Mouse (Mus musculus) hindbrain, postnatal 0 days (tissue): Measurements from ENCODE around the gene Mn1. TPM values are rescaled to one million over a fixed set of nuclear protein-coding genes. Genes with fewer than 3 reads are reported as not detected.

Experiments
- ATAC-seq: fragments of 200-750 bp; cut with Nextera tagmentation; 2 replicates; pipeline ENCODE4 v1.8.0; 2017; ENCODE audit warnings: mild to moderate bottlenecking, moderate TSS enrichment, moderate library complexity
- DNase-seq: peaks from one replicate; pipeline ENCODE4 v3.0.0-alpha.2; 2015; ENCODE audit warnings: low spot score
- H3K27ac ChIP-seq: fragments of 300-500 bp; sonication (generic); 2 replicates; pipeline ENCODE4 v1.5.1; 2014; ENCODE audit warnings: mild to moderate bottlenecking
- H3K27me3 ChIP-seq: fragments of 300-500 bp; sonication (generic); 2 replicates; pipeline ENCODE4 v1.6.1; 2014; ENCODE audit warnings: low read length, mixed read lengths; ENCODE audit not compliant: insufficient read depth
- H3K36me3 ChIP-seq: fragments of 300-500 bp; sonication (generic); 2 replicates; pipeline ENCODE4 v1.6.1; 2014; ENCODE audit warnings: low read length, mixed read lengths; ENCODE audit not compliant: insufficient read depth
- H3K4me1 ChIP-seq: fragments of 300-500 bp; sonication (generic); 2 replicates; pipeline ENCODE4 v1.6.1; 2014; ENCODE audit warnings: antibody characterized with exemption, low read length, mixed read lengths; ENCODE audit not compliant: insufficient read depth
- H3K4me2 ChIP-seq: fragments of 300-500 bp; sonication (generic); 2 replicates; pipeline ENCODE4 v1.6.1; 2014; ENCODE audit warnings: low read depth, mild to moderate bottlenecking, low read length, moderate library complexity, mixed read lengths
- H3K4me3 ChIP-seq: fragments of 300-500 bp; sonication (generic); 2 replicates; pipeline ENCODE4 v1.5.1; 2014; ENCODE audit warnings: low read length
- H3K9ac ChIP-seq: fragments of 300-500 bp; sonication (generic); replicated peaks from 2 replicates; pipeline ENCODE4 v1.6.1; 2014; ENCODE audit warnings: mild to moderate bottlenecking, low read length, moderate library complexity, mixed read lengths
- H3K9me3 ChIP-seq: fragments of 300-500 bp; sonication (generic); 2 replicates; pipeline ENCODE4 v1.6.1; 2016; ENCODE audit warnings: low read length, mixed read lengths
- CTCF ChIP-seq: IDR thresholded peaks from 2 replicates; pipeline ENCODE4 v1.5.1; 2016; ENCODE audit warnings: antibody characterized with exemption, control low read depth, low read depth
- whole genome bisulfite sequencing: fragments of 180-500 bp; shearing (Covaris S2); extraction: QIAGEN DNeasy Blood & Tissue Kit; methylation state at CpG from one replicate; pipeline ENCODE4 v1.1.7; 2014; 5-methylcytosine and 5-hydroxymethylcytosine counted together
- polyA plus RNA-seq: library from polyadenylated mRNA; unstranded; fragments of >200 nt; fragmentation: Nextera tagmentation; extraction: Ambion mirVana; gene quantifications from 2 replicates; pipeline ENCODE4 v1.2.1, GENCODE M21; 2015
- total RNA-seq: library from RNA; depleted of rRNA; stranded (reverse); fragments of >200 nt; gene quantifications from 2 replicates; pipeline ENCODE4 v1.2.3, GENCODE M21; 2014

The Mn1 gene
- total and polyA plus RNA-seq, 2 experiments from 2014 or later = 32.9 to 71.5 TPM

- Histone ChIP-seq H3K27me3 (no peaks in the 10 kb centered on the region), H3K4me2 (no peak overlapping the region), H3K36me3 (no peaks in the 10 kb centered on the region), H3K4me1 (0 out of 2 replicates have a peak, but pooled peaks cover 3% of the 10 kb centered on the region), H3K9ac (no peak overlapping the region), H3K27ac (no peak overlapping the region), H3K4me3 (no peak overlapping the region), H3K9me3 (no peaks in the 10 kb centered on the region)
- ATAC-seq (no peak), DNase-seq (no peak)
- 75% methylated on average over 11 of the region's 11 CpGs for WGBS
- TF ChIP-seq CTCF = no peak
Observed at GRCm38 (mm10) chr5:111473425-111473824, 56.3 kb downstream of the Mn1 start.

- 30% methylated on average over 5 of the region's 5 CpGs for WGBS
- H3K9ac ChIP-seq = no peak overlapping the region
- 0 out of 2 replicates have a peak overlapping the region, but pooled peaks have one; percentile 1 for H3K4me2 ChIP-seq
- H3K27ac ChIP-seq = peak overlapping the region; percentile 37; the same call in 1 of the 2 replicates
- H3K4me3 ChIP-seq = no peak overlapping the region
- no peak for TF ChIP-seq CTCF
- ATAC-seq = peak; percentile 87
- no peaks in the 10 kb centered on the region for H3K27me3 ChIP-seq
- H3K4me1 ChIP-seq = 0 out of 2 replicates have a peak, but pooled peaks cover 3% of the 10 kb centered on the region
- H3K36me3 ChIP-seq = no peaks in the 10 kb centered on the region
- no peaks in the 10 kb centered on the region for H3K9me3 ChIP-seq
- DNase-seq = peak; percentile 79
Observed at GRCm38 (mm10) chr5:111475721-111476120, 58.6 kb downstream of the Mn1 start.

GRCm38 (mm10) chr5:111476141-111476540 is 59.0 kb downstream of the Mn1 start:
- 43% methylated on average over 6 of the region's 6 CpGs for WGBS
- 0 out of 2 replicates have a peak, but pooled peaks cover 3% of the 10 kb centered on the region for H3K4me1 ChIP-seq
- ATAC-seq = no peak
- no peak for TF ChIP-seq CTCF
- 0 out of 2 replicates have a peak overlapping the region, but pooled peaks have one; percentile 1 for H3K4me2 ChIP-seq
- no peaks in the 10 kb centered on the region for H3K9me3 ChIP-seq
- H3K27ac ChIP-seq = peak overlapping the region; percentile 37; the same call in 1 of the 2 replicates
- no peak overlapping the region for H3K9ac ChIP-seq
- H3K4me3 ChIP-seq = no peak overlapping the region
- no peaks in the 10 kb centered on the region for H3K36me3 ChIP-seq
- no peaks in the 10 kb centered on the region for H3K27me3 ChIP-seq
- no peak for DNase-seq

GRCm38 (mm10) chr5:111485907-111486306 is 68.7 kb downstream of the Mn1 start:
- no peaks in the 10 kb centered on the region for H3K4me1 ChIP-seq
- no peak overlapping the region for H3K4me3 ChIP-seq
- no peaks in the 10 kb centered on the region for H3K27me3 ChIP-seq
- H3K9me3 ChIP-seq = no peaks in the 10 kb centered on the region
- H3K36me3 ChIP-seq = no peaks in the 10 kb centered on the region
- no peak overlapping the region for H3K27ac ChIP-seq
- no peak for ATAC-seq
- no peak for TF ChIP-seq CTCF
- no peak overlapping the region for H3K4me2 ChIP-seq
- no peak overlapping the region for H3K9ac ChIP-seq
- 88% methylated on average over 4 of the region's 4 CpGs for WGBS
- no peak for DNase-seq

GRCm38 (mm10) chr5:111489022-111489616 is 72.0 kb downstream of the Mn1 start:
- 63% methylated on average over 7 of the region's 7 CpGs for WGBS
- no peak overlapping the region for H3K27ac ChIP-seq
- peak overlapping the region; percentile 33 for H3K4me2 ChIP-seq
- TF ChIP-seq CTCF = no peak
- no peak overlapping the region for H3K4me3 ChIP-seq
- no peaks in the 10 kb centered on the region for H3K36me3 ChIP-seq
- no peaks in the 10 kb centered on the region for H3K4me1 ChIP-seq
- no peaks in the 10 kb centered on the region for H3K9me3 ChIP-seq
- no peaks in the 10 kb centered on the region for H3K27me3 ChIP-seq
- peak; percentile 73 for DNase-seq
- ATAC-seq = peak; percentile 82
- no peak overlapping the region for H3K9ac ChIP-seq

- H3K4me2 ChIP-seq = no peak overlapping the region
- H3K9ac ChIP-seq = no peak overlapping the region
- no peak overlapping the region for H3K4me3 ChIP-seq
- TF ChIP-seq CTCF = no peak
- 45% methylated on average over 4 of the region's 4 CpGs for WGBS
- H3K36me3 ChIP-seq = no peaks in the 10 kb centered on the region
- no peak for ATAC-seq
- no peaks in the 10 kb centered on the region for H3K27me3 ChIP-seq
- H3K4me1 ChIP-seq = no peaks in the 10 kb centered on the region
- no peak overlapping the region for H3K27ac ChIP-seq
- H3K9me3 ChIP-seq = no peaks in the 10 kb centered on the region
- DNase-seq = no peak
Observed at GRCm38 (mm10) chr5:111490599-111490998, 73.4 kb downstream of the Mn1 start.

GRCm38 (mm10) chr5:111491485-111491884 is 74.3 kb downstream of the Mn1 start:
- WGBS = 89% methylated on average over 1 of the region's 1 CpGs
- no peak for DNase-seq
- ATAC-seq = no peak
- Histone ChIP-seq H3K4me3 (no peak overlapping the region), H3K9me3 (no peaks in the 10 kb centered on the region), H3K36me3 (no peaks in the 10 kb centered on the region), H3K4me1 (0 out of 2 replicates have a peak, but pooled peaks cover 2% of the 10 kb centered on the region), H3K9ac (no peak overlapping the region), H3K27me3 (no peaks in the 10 kb centered on the region), H3K27ac (no peak overlapping the region), H3K4me2 (no peak overlapping the region)
- TF ChIP-seq CTCF = no peak
